Mouse (Mus musculus): ENCODE data around the gene Lrguk. TPM values are rescaled to one million over a fixed set of nuclear protein-coding genes. Genes with fewer than 3 reads are reported as not detected.
A peak's percentile ranks its signal among the peaks of the same experiment; 100 is the strongest.

Lrguk gene
- polyA plus RNA-seq, 1 experiment from 2014 or later, result 0.90 TPM

DNA sequence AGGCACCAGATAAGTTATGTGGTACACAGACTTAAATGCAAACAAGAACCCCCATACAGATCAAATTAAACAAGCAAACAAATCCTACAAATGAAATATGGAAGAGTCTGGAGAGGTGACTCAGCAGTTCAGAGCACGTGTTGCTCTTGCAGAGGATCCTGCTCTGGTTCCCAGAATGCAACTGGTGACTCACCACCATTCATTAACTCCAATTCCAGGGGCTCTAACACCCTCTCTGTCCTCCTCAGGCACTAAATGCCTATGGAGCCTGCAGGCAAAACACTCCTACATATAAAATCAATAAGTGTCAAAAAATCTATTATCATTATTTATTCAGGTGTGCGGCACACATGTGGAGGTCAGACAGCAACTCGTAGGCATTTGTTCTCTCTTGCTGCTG, 4.8 kb downstream of the Lrguk start:
- peaks cover 7% of the 10 kb centered on the region; the same call in 1 of the 2 replicates for H3K4me1 ChIP-seq
- H3K36me3 ChIP-seq, result no peaks in the 10 kb centered on the region
- H3K9me3 ChIP-seq (replicated peaks), result no peaks in the 10 kb centered on the region
- H3K27ac ChIP-seq (replicated peaks), result no peak overlapping the region
- no peak for ATAC-seq (ENCODE audit: low FRiP score)
- 64% methylated on average over 3 of the region's 3 CpGs for WGBS
- H3K9ac ChIP-seq (replicated peaks), result no peak overlapping the region
- no peak overlapping the region for H3K4me3 ChIP-seq (replicated peaks)
- no peak overlapping the region for H3K4me2 ChIP-seq
- no peaks in the 10 kb centered on the region for H3K27me3 ChIP-seq (replicated peaks)

GRCm38 (mm10) chr6:34034577-34035461, 5.6 kb downstream of the Lrguk start:
- no peak overlapping the region for H3K4me2 ChIP-seq
- 53% methylated on average over 15 of the region's 15 CpGs for WGBS
- H3K27me3 ChIP-seq (replicated peaks), result no peaks in the 10 kb centered on the region
- no peak overlapping the region for H3K4me3 ChIP-seq (replicated peaks)
- H3K9ac ChIP-seq (replicated peaks), result no peak overlapping the region
- ATAC-seq (ENCODE audit: low FRiP score), result 0 out of 2 replicates have a peak, but pooled peaks have one; percentile 31
- no peak overlapping the region for H3K27ac ChIP-seq (replicated peaks)
- peaks cover 4% of the 10 kb centered on the region; the same call in 1 of the 2 replicates for H3K4me1 ChIP-seq
- no peaks in the 10 kb centered on the region for H3K36me3 ChIP-seq
- H3K9me3 ChIP-seq (replicated peaks), result no peaks in the 10 kb centered on the region

GRCm38 (mm10) chr6:34040624-34041235, 11.5 kb downstream of the Lrguk start:
- Histone ChIP-seq H3K4me1 (peaks cover 3% of the 10 kb centered on the region), H3K4me2 (peak overlapping the region; percentile 13; the same call in 1 of the 2 replicates), H3K27ac (replicated peaks) (no peak overlapping the region), H3K9ac (replicated peaks) (no peak overlapping the region), H3K4me3 (replicated peaks) (no peak overlapping the region), H3K27me3 (replicated peaks) (no peaks in the 10 kb centered on the region), H3K9me3 (replicated peaks) (no peaks in the 10 kb centered on the region), H3K36me3 (no peaks in the 10 kb centered on the region)
- 38% methylated on average over 12 of the region's 12 CpGs for WGBS
- ATAC-seq (ENCODE audit: low FRiP score), result peak; percentile 68; the same call in 1 of the 2 replicates

DNA sequence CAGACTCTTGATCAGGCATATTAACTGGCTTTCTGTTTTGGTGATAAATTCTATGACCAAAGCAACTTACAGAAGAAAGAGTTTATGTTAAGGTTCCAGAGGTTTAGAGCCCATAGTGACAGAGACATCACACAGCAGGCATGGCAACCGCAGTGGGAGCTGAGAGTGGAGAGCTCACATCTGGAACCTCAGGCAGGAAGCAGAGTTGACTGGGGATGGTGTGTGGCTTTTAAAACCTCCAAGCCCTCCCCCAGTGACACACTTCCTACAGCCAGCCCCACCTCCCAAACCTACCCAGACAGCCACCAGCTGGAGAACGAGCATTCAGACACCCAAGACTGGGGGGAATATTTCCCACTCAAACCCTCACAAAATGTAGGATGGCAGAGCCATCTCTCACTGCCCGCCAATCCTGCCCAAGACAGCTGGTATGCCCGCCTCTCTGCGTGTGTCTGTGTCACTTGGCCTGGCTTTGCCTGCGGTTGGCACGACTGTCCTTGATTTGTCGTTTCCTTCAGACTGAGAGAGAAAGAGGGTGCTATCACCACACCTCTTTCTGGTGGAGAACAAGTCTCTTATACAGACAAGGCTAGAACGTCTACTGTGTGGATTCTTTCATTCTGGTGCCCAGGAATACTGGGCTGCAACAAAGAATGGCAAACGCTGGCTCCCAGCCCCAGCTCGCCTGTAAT, 12.5 kb downstream of the Lrguk start:
- Histone ChIP-seq H3K27me3 (replicated peaks) (no peaks in the 10 kb centered on the region), H3K4me3 (replicated peaks) (no peak overlapping the region), H3K4me1 (peaks cover 3% of the 10 kb centered on the region), H3K4me2 (no peak overlapping the region), H3K27ac (replicated peaks) (no peak overlapping the region), H3K36me3 (no peaks in the 10 kb centered on the region), H3K9me3 (replicated peaks) (no peaks in the 10 kb centered on the region), H3K9ac (replicated peaks) (no peak overlapping the region)
- no peak for ATAC-seq (ENCODE audit: low FRiP score)
- WGBS, result 86% methylated on average over 11 of the region's 11 CpGs

DNA sequence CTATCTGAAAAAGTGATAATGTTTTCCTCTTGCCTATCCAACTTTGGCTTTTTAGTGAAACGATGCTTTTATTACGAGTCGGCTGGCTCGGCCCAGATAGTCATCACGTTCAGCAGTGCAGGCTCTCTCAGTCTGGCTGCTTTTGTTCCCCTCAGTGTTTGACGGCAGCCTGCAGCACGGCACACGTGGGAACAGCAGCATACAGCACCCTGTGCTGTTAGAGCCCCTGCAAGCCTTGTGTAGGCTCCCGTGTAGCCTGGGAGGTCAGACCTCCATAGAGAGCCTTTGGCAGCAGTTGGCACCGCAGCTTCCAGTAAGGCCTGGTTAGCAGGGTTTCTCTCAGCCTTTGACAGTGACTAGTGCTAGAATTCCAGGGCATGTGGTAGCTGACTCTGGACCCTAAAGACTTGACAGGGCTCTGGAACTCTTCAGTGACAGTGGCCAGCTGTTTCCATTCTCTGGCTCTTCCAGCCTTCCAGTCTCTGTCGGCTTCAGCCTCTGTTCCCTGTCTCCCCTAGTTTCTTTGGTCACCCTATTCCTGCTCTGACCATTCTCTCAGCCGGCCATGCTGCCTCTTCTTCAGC, 15.1 kb downstream of the Lrguk start:
- H3K27me3 ChIP-seq (replicated peaks), result no peaks in the 10 kb centered on the region
- no peak for ATAC-seq (ENCODE audit: low FRiP score)
- H3K4me3 ChIP-seq (replicated peaks), result no peak overlapping the region
- H3K9me3 ChIP-seq (replicated peaks), result no peaks in the 10 kb centered on the region
- no peak overlapping the region for H3K9ac ChIP-seq (replicated peaks)
- H3K4me1 ChIP-seq, result peaks cover 3% of the 10 kb centered on the region
- WGBS, result 63% methylated on average over 12 of the region's 12 CpGs
- no peaks in the 10 kb centered on the region for H3K36me3 ChIP-seq
- H3K4me2 ChIP-seq, result no peak overlapping the region
- no peak overlapping the region for H3K27ac ChIP-seq (replicated peaks)

- ATAC-seq (ENCODE audit: low FRiP score), result no peak
- H3K9me3 ChIP-seq (replicated peaks), result no peaks in the 10 kb centered on the region
Measured at GRCm38 (mm10) chr6:34044846-34045540, 15.7 kb downstream of the Lrguk start.

DNA sequence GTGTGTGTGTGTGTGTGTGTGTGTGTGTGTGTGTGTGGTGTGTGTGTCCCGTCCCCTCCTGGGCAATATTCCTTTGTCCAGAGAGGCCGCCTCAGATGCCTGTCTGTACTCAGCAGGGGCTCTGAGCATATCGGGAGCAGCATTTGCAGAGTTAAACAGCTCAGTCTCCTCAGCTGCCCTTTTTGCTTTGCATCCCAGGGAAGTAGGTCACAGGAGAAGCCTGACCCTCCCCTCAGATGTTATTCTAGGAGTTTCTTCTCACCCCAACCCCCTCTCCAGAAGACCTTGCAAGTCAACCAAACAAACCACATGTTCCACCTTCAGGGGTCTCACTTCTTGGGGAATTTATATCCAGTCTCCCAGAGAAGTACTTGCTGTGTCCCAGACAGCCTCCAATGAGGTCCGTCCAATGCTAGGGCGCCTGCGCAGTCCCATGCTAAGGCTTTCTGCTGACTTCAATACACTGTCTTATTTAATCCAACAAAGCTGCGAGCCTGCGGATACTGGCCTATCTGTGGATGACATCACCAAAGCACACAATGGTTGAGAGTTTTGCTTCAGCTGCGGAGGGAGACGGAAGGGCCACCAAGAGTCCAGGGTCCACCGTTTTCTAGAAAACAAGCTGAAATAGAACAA, 17.4 kb downstream of the Lrguk start:
- H3K9ac ChIP-seq (replicated peaks), result no peak overlapping the region
- H3K4me3 ChIP-seq (replicated peaks), result no peak overlapping the region
- WGBS, result 78% methylated on average over 11 of the region's 11 CpGs
- no peaks in the 10 kb centered on the region for H3K27me3 ChIP-seq (replicated peaks)
- no peak for ATAC-seq (ENCODE audit: low FRiP score)
- no peaks in the 10 kb centered on the region for H3K36me3 ChIP-seq
- H3K4me2 ChIP-seq, result no peak overlapping the region
- H3K4me1 ChIP-seq, result no peaks in the 10 kb centered on the region
- H3K27ac ChIP-seq (replicated peaks), result no peak overlapping the region
- H3K9me3 ChIP-seq (replicated peaks), result no peaks in the 10 kb centered on the region

More at GRCm38 (mm10) chr6:34044846-34045540, 15.7 kb downstream of the Lrguk start:
- Histone ChIP-seq H3K36me3 (no peaks in the 10 kb centered on the region), H3K4me1 (peaks cover 3% of the 10 kb centered on the region), H3K27me3 (replicated peaks) (no peaks in the 10 kb centered on the region), H3K27ac (replicated peaks) (no peak overlapping the region), H3K9ac (replicated peaks) (no peak overlapping the region), H3K4me3 (replicated peaks) (no peak overlapping the region), H3K4me2 (no peak overlapping the region)
- 84% methylated on average over 9 of the region's 9 CpGs for WGBS

- Histone ChIP-seq H3K4me2 (no peak overlapping the region), H3K27me3 (replicated peaks) (no peaks in the 10 kb centered on the region), H3K4me3 (replicated peaks) (no peak overlapping the region), H3K9me3 (replicated peaks) (no peaks in the 10 kb centered on the region), H3K36me3 (no peaks in the 10 kb centered on the region), H3K9ac (replicated peaks) (no peak overlapping the region), H3K27ac (replicated peaks) (no peak overlapping the region), H3K4me1 (no peaks in the 10 kb centered on the region)
- no peak for ATAC-seq (ENCODE audit: low FRiP score)
- 46% methylated on average over 2 of the region's 2 CpGs for WGBS
Measured at GRCm38 (mm10) chr6:34049433-34049832, 20.2 kb downstream of the Lrguk start.

GRCm38 (mm10) chr6:34059741-34060140, 30.5 kb downstream of the Lrguk start:
- ATAC-seq (ENCODE audit: low FRiP score), result no peak
- H3K36me3 ChIP-seq, result no peaks in the 10 kb centered on the region
- H3K4me3 ChIP-seq (replicated peaks), result no peak overlapping the region
- H3K27ac ChIP-seq (replicated peaks), result no peak overlapping the region
- no peak overlapping the region for H3K9ac ChIP-seq (replicated peaks)
- no peaks in the 10 kb centered on the region for H3K27me3 ChIP-seq (replicated peaks)
- WGBS, result 93% methylated on average over 6 of the region's 6 CpGs
- H3K9me3 ChIP-seq (replicated peaks), result no peaks in the 10 kb centered on the region
- H3K4me1 ChIP-seq, result no peaks in the 10 kb centered on the region
- no peak overlapping the region for H3K4me2 ChIP-seq

GRCm38 (mm10) chr6:34066790-34067189, 37.5 kb downstream of the Lrguk start:
- H3K27ac ChIP-seq (replicated peaks), result no peak overlapping the region
- H3K4me2 ChIP-seq, result no peak overlapping the region
- no peak overlapping the region for H3K9ac ChIP-seq (replicated peaks)
- H3K36me3 ChIP-seq, result no peaks in the 10 kb centered on the region
- H3K9me3 ChIP-seq (replicated peaks), result no peaks in the 10 kb centered on the region
- H3K4me1 ChIP-seq, result no peaks in the 10 kb centered on the region
- ATAC-seq (ENCODE audit: low FRiP score), result no peak
- WGBS, result 93% methylated on average over 7 of the region's 7 CpGs
- H3K4me3 ChIP-seq (replicated peaks), result no peak overlapping the region
- H3K27me3 ChIP-seq (replicated peaks), result no peaks in the 10 kb centered on the region

- Histone ChIP-seq H3K27me3 (replicated peaks) (no peaks in the 10 kb centered on the region), H3K36me3 (no peaks in the 10 kb centered on the region), H3K4me1 (no peaks in the 10 kb centered on the region), H3K27ac (replicated peaks) (no peak overlapping the region), H3K4me3 (replicated peaks) (no peak overlapping the region), H3K4me2 (no peak overlapping the region), H3K9me3 (replicated peaks) (no peaks in the 10 kb centered on the region), H3K9ac (replicated peaks) (no peak overlapping the region)
- no peak for ATAC-seq (ENCODE audit: low FRiP score)
- WGBS, result 97% methylated on average over 8 of the region's 8 CpGs
Measured at GRCm38 (mm10) chr6:34067271-34067670, 38.0 kb downstream of the Lrguk start.

All from neural tube, embryonic 15.5 days (tissue).